Mouse (Mus musculus) embryonic facial prominence, embryonic 15.5 days (tissue): ENCODE results near the gene Enc1. TPM values are rescaled to one million over a fixed set of nuclear protein-coding genes. Genes with fewer than 3 reads are reported as not detected.

ENCODE experiments used
- ATAC-seq: fragments of 200-750 bp; cut with Nextera tagmentation; 2 replicates; pipeline ENCODE4 v1.8.0; 2017; ENCODE audit warnings: low read depth, moderate TSS enrichment; ENCODE audit not compliant: insufficient number of reproducible peaks, low FRiP score, low TSS enrichment
- H3K27ac ChIP-seq: fragments of 300-500 bp; sonication (generic); replicated peaks from 2 replicates; pipeline ENCODE4 v1.5.1; 2015; ENCODE audit warnings: mild to moderate bottlenecking, inconsistent platforms
- H3K27me3 ChIP-seq: fragments of 300-500 bp; sonication (generic); 2 replicates; pipeline ENCODE4 v1.6.1; 2015; ENCODE audit warnings: inconsistent platforms
- H3K36me3 ChIP-seq: fragments of 300-500 bp; sonication (generic); 2 replicates; pipeline ENCODE4 v1.6.1; 2015; ENCODE audit warnings: mild to moderate bottlenecking, inconsistent platforms
- H3K4me1 ChIP-seq: fragments of 300-500 bp; sonication (generic); 2 replicates; pipeline ENCODE4 v1.6.1; 2015; ENCODE audit warnings: inconsistent platforms
- H3K4me2 ChIP-seq: fragments of 300-500 bp; sonication (generic); replicated peaks from 2 replicates; pipeline ENCODE4 v1.6.1; 2015; ENCODE audit warnings: mild to moderate bottlenecking, inconsistent platforms
- H3K4me3 ChIP-seq: fragments of 300-500 bp; sonication (generic); replicated peaks from 2 replicates; pipeline ENCODE4 v1.5.1; 2015; ENCODE audit warnings: mild to moderate bottlenecking, inconsistent platforms
- H3K9ac ChIP-seq: fragments of 300-500 bp; sonication (generic); 2 replicates; pipeline ENCODE4 v1.6.1; 2015; ENCODE audit warnings: inconsistent platforms
- H3K9me3 ChIP-seq: fragments of 300-500 bp; sonication (generic); replicated peaks from 2 replicates; pipeline ENCODE4 v1.6.1; 2016; ENCODE audit warnings: inconsistent platforms
- WGBS: fragments of 180-500 bp; shearing (Covaris S2); methylation state at CpG from one replicate; pipeline ENCODE4 v1.1.7; 2015; 5-methylcytosine and 5-hydroxymethylcytosine counted together
- polyA plus RNA-seq: library from polyadenylated mRNA; unstranded; fragments of >200 nt; fragmentation: Nextera tagmentation; extraction: Ambion mirVana; gene quantifications from 2 replicates; pipeline ENCODE4 v1.2.1, GENCODE M21; 2015

Enc1 gene
- polyA plus RNA-seq = 10.1 and 10.6 TPM in 2 replicates

GRCm38 (mm10) chr13:97240965-97241786, at the start of gene Enc1:
Enc1 (plus strand) TSS chr13:97241105.
- peak; percentile 94 for ATAC-seq
- Histone ChIP-seq H3K36me3 (peaks cover 14% of the 10 kb centered on the region), H3K27me3 (no peaks in the 10 kb centered on the region), H3K9me3 (no peaks in the 10 kb centered on the region), H3K27ac (peak within 1 kb of the TSS; percentile 97), H3K9ac (peak within 1 kb of the TSS; percentile 91), H3K4me3 (peak within 1 kb of the TSS; percentile 89), H3K4me2 (peak within 1 kb of the TSS; percentile 90), H3K4me1 (peaks cover 44% of the 10 kb centered on the region)
- WGBS = under 1% methylated on average over 89 of the region's 89 CpGs

GRCm38 (mm10) chr13:97192649-97193048, 48.3 kb upstream of the Enc1 start:
- no peaks in the 10 kb centered on the region for H3K27me3 ChIP-seq
- ATAC-seq = no peak
- no peak overlapping the region for H3K27ac ChIP-seq
- 0 out of 2 replicates have a peak, but pooled peaks cover 3% of the 10 kb centered on the region for H3K4me1 ChIP-seq
- H3K9ac ChIP-seq = no peak overlapping the region
- H3K36me3 ChIP-seq = 0 out of 2 replicates have a peak, but pooled peaks cover 2% of the 10 kb centered on the region
- no peak overlapping the region for H3K4me2 ChIP-seq
- H3K9me3 ChIP-seq = no peaks in the 10 kb centered on the region
- no peak overlapping the region for H3K4me3 ChIP-seq
- 80% methylated on average over 11 of the region's 11 CpGs for WGBS

GRCm38 (mm10) chr13:97193420-97193819, 47.5 kb upstream of the Enc1 start:
- H3K4me2 ChIP-seq = no peak overlapping the region

GRCm38 (mm10) chr13:97196186-97196924, 44.5 kb upstream of the Enc1 start:
- 0 out of 2 replicates have a peak, but pooled peaks cover 3% of the 10 kb centered on the region for H3K4me1 ChIP-seq
- no peak overlapping the region for H3K4me2 ChIP-seq

More at GRCm38 (mm10) chr13:97193420-97193819, 47.5 kb upstream of the Enc1 start:
- Histone ChIP-seq H3K9me3 (no peaks in the 10 kb centered on the region), H3K4me3 (no peak overlapping the region), H3K9ac (no peak overlapping the region), H3K36me3 (no peaks in the 10 kb centered on the region), H3K27ac (no peak overlapping the region), H3K27me3 (no peaks in the 10 kb centered on the region), H3K4me1 (0 out of 2 replicates have a peak, but pooled peaks cover 3% of the 10 kb centered on the region)
- 46% methylated on average over 7 of the region's 7 CpGs for WGBS
- no peak for ATAC-seq

GRCm38 (mm10) chr13:97196925-97197218, 44.0 kb upstream of the Enc1 start:
- 0 out of 2 replicates have a peak, but pooled peaks cover 3% of the 10 kb centered on the region for H3K4me1 ChIP-seq
- no peak overlapping the region for H3K9ac ChIP-seq
- no peak overlapping the region for H3K27ac ChIP-seq
- H3K9me3 ChIP-seq = no peaks in the 10 kb centered on the region
- no peak for ATAC-seq
- no peak overlapping the region for H3K4me3 ChIP-seq
- H3K27me3 ChIP-seq = no peaks in the 10 kb centered on the region
- WGBS = 73% methylated on average over 2 of the region's 2 CpGs
- H3K4me2 ChIP-seq = no peak overlapping the region
- H3K36me3 ChIP-seq = no peaks in the 10 kb centered on the region

More at GRCm38 (mm10) chr13:97196186-97196924, 44.5 kb upstream of the Enc1 start:
- whole genome bisulfite sequencing = 70% methylated on average over 12 of the region's 12 CpGs
- no peaks in the 10 kb centered on the region for H3K27me3 ChIP-seq
- H3K4me3 ChIP-seq = no peak overlapping the region
- H3K9me3 ChIP-seq = no peaks in the 10 kb centered on the region
- H3K36me3 ChIP-seq = no peaks in the 10 kb centered on the region
- no peak overlapping the region for H3K27ac ChIP-seq
- ATAC-seq = no peak
- no peak overlapping the region for H3K9ac ChIP-seq

GRCm38 (mm10) chr13:97197932-97198562, 42.9 kb upstream of the Enc1 start, which contains the start of gene Hexb:
Hexb (minus strand) TSS chr13:97198357.
- peak within 1 kb of the TSS; percentile 63 for H3K27ac ChIP-seq

GRCm38 (mm10) chr13:97199123-97199522, 41.8 kb upstream of the Enc1 start:
- 74% methylated on average over 2 of the region's 2 CpGs for WGBS
- H3K27me3 ChIP-seq = no peaks in the 10 kb centered on the region
- H3K36me3 ChIP-seq = no peaks in the 10 kb centered on the region
- H3K4me3 ChIP-seq = no peak overlapping the region
- H3K9ac ChIP-seq = no peak overlapping the region
- H3K4me1 ChIP-seq = 0 out of 2 replicates have a peak, but pooled peaks cover 3% of the 10 kb centered on the region
- no peak overlapping the region for H3K4me2 ChIP-seq
- no peak for ATAC-seq
- no peak overlapping the region for H3K27ac ChIP-seq
- H3K9me3 ChIP-seq = no peaks in the 10 kb centered on the region

More at GRCm38 (mm10) chr13:97197932-97198562, 42.9 kb upstream of the Enc1 start, which contains the start of gene Hexb:
- under 1% methylated on average over 45 of the region's 45 CpGs for WGBS
- peak; percentile 93 for ATAC-seq
- H3K36me3 ChIP-seq = no peaks in the 10 kb centered on the region
- peak within 1 kb of the TSS; percentile 62 for H3K4me3 ChIP-seq
- H3K27me3 ChIP-seq = no peaks in the 10 kb centered on the region
- H3K9ac ChIP-seq = peak within 1 kb of the TSS; percentile 62
- H3K4me1 ChIP-seq = 0 out of 2 replicates have a peak, but pooled peaks cover 3% of the 10 kb centered on the region
- peak within 1 kb of the TSS; percentile 87 for H3K4me2 ChIP-seq
- H3K9me3 ChIP-seq = no peaks in the 10 kb centered on the region

- H3K27me3 ChIP-seq = no peaks in the 10 kb centered on the region
- WGBS = 48% methylated on average over 7 of the region's 7 CpGs
- H3K27ac ChIP-seq = peak overlapping the region; percentile 48
- no peaks in the 10 kb centered on the region for H3K9me3 ChIP-seq
- H3K4me2 ChIP-seq = no peak overlapping the region
- H3K4me1 ChIP-seq = peaks cover 10% of the 10 kb centered on the region; the same call in 1 of the 2 replicates
- no peak overlapping the region for H3K4me3 ChIP-seq
- ATAC-seq = no peak
- H3K36me3 ChIP-seq = no peaks in the 10 kb centered on the region
- no peak overlapping the region for H3K9ac ChIP-seq
These were observed 39.8 kb upstream of the Enc1 start for GRCm38 (mm10) chr13:97201076-97201475.

GRCm38 (mm10) chr13:97201896-97202295, 39.0 kb upstream of the Enc1 start:
- H3K36me3 ChIP-seq = no peaks in the 10 kb centered on the region
- no peak overlapping the region for H3K4me2 ChIP-seq
- H3K4me1 ChIP-seq = peaks cover 6% of the 10 kb centered on the region; the same call in 1 of the 2 replicates
- WGBS = 69% methylated on average over 4 of the region's 4 CpGs
- no peak for ATAC-seq
- H3K9ac ChIP-seq = no peak overlapping the region
- no peaks in the 10 kb centered on the region for H3K9me3 ChIP-seq
- H3K27me3 ChIP-seq = no peaks in the 10 kb centered on the region
- no peak overlapping the region for H3K4me3 ChIP-seq
- H3K27ac ChIP-seq = no peak overlapping the region

GRCm38 (mm10) chr13:97205052-97205701, 35.7 kb upstream of the Enc1 start:
- WGBS = 7% methylated on average over 18 of the region's 18 CpGs
- peak overlapping the region; percentile 82 for H3K27ac ChIP-seq
- H3K36me3 ChIP-seq = no peaks in the 10 kb centered on the region
- H3K4me3 ChIP-seq = peak overlapping the region; percentile 43
- H3K4me2 ChIP-seq = peak overlapping the region; percentile 56
- no peaks in the 10 kb centered on the region for H3K27me3 ChIP-seq
- 0 out of 2 replicates have a peak overlapping the region, but pooled peaks have one; percentile 16 for H3K9ac ChIP-seq
- no peaks in the 10 kb centered on the region for H3K9me3 ChIP-seq
- ATAC-seq = peak; percentile 82
- H3K4me1 ChIP-seq = peaks cover 6% of the 10 kb centered on the region; the same call in 1 of the 2 replicates
